Mouse (Mus musculus) heart, postnatal 0 days (tissue): ENCODE results near the gene Bcorl1.

ENCODE experiments used
- CTCF ChIP-seq: IDR thresholded peaks from 2 replicates; pipeline ENCODE4 v1.5.1; 2016; ENCODE audit warnings: antibody characterized with exemption, control low read depth, low read depth
- EP300 ChIP-seq: IDR thresholded peaks from 2 replicates; pipeline ENCODE4 v1.6.1; 2016; ENCODE audit warnings: antibody characterized with exemption, low read depth

GRCm38 (mm10) chrX:48405141-48405540 is 64.0 kb downstream of the Bcorl1 start:
- TF ChIP-seq CTCF, result 0 out of 2 replicates have a peak, but pooled peaks have one; percentile 2
- TF ChIP-seq EP300, result no peak
